Mouse (Mus musculus) limb, embryonic 14.5 days (tissue): Measurements from ENCODE around the gene Prf1. TPM values are rescaled to one million over a fixed set of nuclear protein-coding genes. Genes with fewer than 3 reads are reported as not detected.
A peak's percentile ranks its signal among the peaks of the same experiment; 100 is the strongest.

Source experiments
- ATAC-seq: fragments of 200-750 bp; cut with Nextera tagmentation; 2 replicates; pipeline ENCODE4 v1.8.0; 2017; ENCODE audit warnings: low read depth, moderate number of reproducible peaks, moderate TSS enrichment; ENCODE audit not compliant: low FRiP score
- DNase-seq: peaks from one replicate; pipeline ENCODE4 v3.0.0-alpha.2; 2015; ENCODE audit warnings: low spot score
- H3K27ac ChIP-seq: fragments of 300-500 bp; sonication (generic); replicated peaks from 2 replicates; pipeline ENCODE4 v1.5.1; 2014; ENCODE audit warnings: low read depth, mild to moderate bottlenecking, low read length, moderate library complexity, mixed read lengths
- H3K27me3 ChIP-seq: fragments of 300-500 bp; sonication (generic); 2 replicates; pipeline ENCODE4 v1.6.1; 2014; ENCODE audit warnings: low read length, mixed read lengths; ENCODE audit not compliant: control insufficient read depth, insufficient read depth
- H3K36me3 ChIP-seq: fragments of 300-500 bp; sonication (generic); 2 replicates; pipeline ENCODE4 v1.6.1; 2014; ENCODE audit warnings: mild to moderate bottlenecking, low read length, moderate library complexity, mixed read lengths; ENCODE audit not compliant: control insufficient read depth, insufficient read depth
- H3K4me1 ChIP-seq: fragments of 300-500 bp; sonication (generic); 2 replicates; pipeline ENCODE4 v1.6.1; 2014; ENCODE audit warnings: antibody characterized with exemption, low read length, mixed read lengths; ENCODE audit not compliant: control insufficient read depth, insufficient read depth
- H3K4me2 ChIP-seq: fragments of 300-500 bp; sonication (generic); replicated peaks from 2 replicates; pipeline ENCODE4 v1.6.1; 2014; ENCODE audit warnings: low read depth, mild to moderate bottlenecking, low read length, moderate library complexity; ENCODE audit not compliant: severe bottlenecking
- H3K4me3 ChIP-seq: fragments of 300-500 bp; sonication (generic); replicated peaks from 2 replicates; pipeline ENCODE4 v1.5.1; 2014; ENCODE audit warnings: low read length
- H3K9ac ChIP-seq: fragments of 300-500 bp; sonication (generic); 2 replicates; pipeline ENCODE4 v1.6.1; 2014; ENCODE audit warnings: mild to moderate bottlenecking, low read depth, low read length, moderate library complexity; ENCODE audit not compliant: severe bottlenecking
- H3K9me3 ChIP-seq: fragments of 300-500 bp; sonication (generic); 2 replicates; pipeline ENCODE4 v1.6.1; 2016; ENCODE audit warnings: low read length; ENCODE audit not compliant: control insufficient read depth
- POLR2A ChIP-seq: fragments of 200-500 bp; IDR thresholded peaks from 2 replicates; pipeline ENCODE4 v1.8.0; 2012; ENCODE audit warnings: inconsistent platforms, mild to moderate bottlenecking, moderate library complexity, borderline replicate concordance; ENCODE audit not compliant: insufficient read depth, insufficient read length; ENCODE audit errors: extremely low read depth
- WGBS: fragments of 180-500 bp; shearing (Covaris S2); extraction: QIAGEN DNeasy Blood & Tissue Kit; methylation state at CpG from one replicate; pipeline ENCODE4 v1.1.7; 2014; 5-methylcytosine and 5-hydroxymethylcytosine counted together
- polyA plus RNA-seq, 2 experiments: library from polyadenylated mRNA; depleted of rRNA in 1 of 2; stranded (reverse) in 1 of 2; unstranded in 1 of 2; fragments of >200 nt; fragmentation: Nextera tagmentation in 1 of 2; extraction: Ambion mirVana in 1 of 2; gene quantifications; 2 replicates each; pipeline versions ENCODE4 v1.2.1 to v1.2.3; 2012 to 2014

The Prf1 gene
- polyA plus RNA-seq, 2 experiments = not detected

DNA sequence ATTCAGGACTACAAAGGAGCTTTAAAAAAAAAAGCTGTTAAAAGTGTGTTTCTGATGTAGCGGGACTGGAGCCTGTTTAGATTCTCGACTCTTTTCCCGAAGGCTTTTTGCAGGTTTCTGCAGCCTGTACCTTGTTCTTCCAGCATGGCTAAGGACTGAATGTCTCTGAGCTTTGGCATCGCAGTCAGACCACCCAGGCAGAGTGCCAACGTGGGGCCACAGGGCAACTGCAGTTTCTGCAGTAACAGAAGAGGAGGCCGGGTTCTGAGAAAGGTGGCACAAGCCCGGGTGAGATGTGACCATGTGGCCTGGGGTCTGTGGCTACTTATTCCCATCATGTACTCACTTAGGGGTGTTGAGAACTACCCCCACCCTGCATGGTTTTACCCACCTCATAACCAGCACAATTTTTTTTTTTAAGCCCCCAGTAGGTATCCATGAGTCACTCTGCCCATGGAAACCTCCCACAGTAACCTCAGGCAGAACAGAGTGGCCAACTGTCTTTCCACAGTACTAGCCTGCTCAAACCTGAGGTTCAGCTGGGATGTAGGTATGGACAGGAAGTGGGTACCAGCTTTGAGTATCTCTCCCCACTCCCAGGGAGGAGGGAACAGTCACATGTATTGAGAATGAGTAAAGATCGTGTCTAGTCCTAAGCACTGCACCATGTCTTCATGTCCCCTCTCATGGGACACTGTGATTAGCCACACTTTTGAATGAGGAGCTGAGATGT, 754 bp upstream of the Prf1 start:
- no peak for TF ChIP-seq POLR2A
- no peak for DNase-seq
- Histone ChIP-seq H3K27me3 (no peaks in the 10 kb centered on the region), H3K9ac (no peak overlapping the region), H3K4me2 (no peak overlapping the region), H3K27ac (no peak overlapping the region), H3K9me3 (no peaks in the 10 kb centered on the region), H3K4me1 (no peaks in the 10 kb centered on the region), H3K36me3 (no peaks in the 10 kb centered on the region), H3K4me3 (no peak overlapping the region)
- no peak for ATAC-seq
- 77% methylated on average over 8 of the region's 8 CpGs for WGBS

DNA sequence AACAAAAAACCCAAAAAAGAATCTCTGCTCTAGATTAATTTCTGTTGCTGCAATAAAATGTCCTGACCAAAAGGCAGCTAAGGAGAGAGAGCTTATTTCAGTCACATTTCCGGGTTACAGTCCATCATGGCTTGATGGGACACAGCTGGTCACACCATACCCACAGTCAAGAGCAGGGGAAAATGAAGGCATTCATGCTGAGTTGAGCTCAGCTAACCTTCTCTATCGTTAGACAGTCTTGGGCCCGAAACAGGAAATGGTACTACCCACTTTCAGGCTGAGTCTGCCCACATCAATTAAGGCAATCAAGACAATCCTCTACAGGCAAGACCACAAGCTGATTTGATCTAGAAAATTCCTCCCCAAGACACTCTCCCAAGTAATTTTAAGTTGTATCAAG, 3.4 kb downstream of the Prf1 start:
- no peaks in the 10 kb centered on the region for H3K27me3 ChIP-seq
- DNase-seq (no peak), ATAC-seq (no peak)
- 49% methylated on average over 3 of the region's 3 CpGs for WGBS
- no peak overlapping the region for H3K9ac ChIP-seq
- no peak overlapping the region for H3K4me2 ChIP-seq
- H3K27ac ChIP-seq = no peak overlapping the region
- no peak for TF ChIP-seq POLR2A
- no peaks in the 10 kb centered on the region for H3K9me3 ChIP-seq
- H3K4me1 ChIP-seq = no peaks in the 10 kb centered on the region
- H3K4me3 ChIP-seq = no peak overlapping the region
- H3K36me3 ChIP-seq = no peaks in the 10 kb centered on the region

DNA sequence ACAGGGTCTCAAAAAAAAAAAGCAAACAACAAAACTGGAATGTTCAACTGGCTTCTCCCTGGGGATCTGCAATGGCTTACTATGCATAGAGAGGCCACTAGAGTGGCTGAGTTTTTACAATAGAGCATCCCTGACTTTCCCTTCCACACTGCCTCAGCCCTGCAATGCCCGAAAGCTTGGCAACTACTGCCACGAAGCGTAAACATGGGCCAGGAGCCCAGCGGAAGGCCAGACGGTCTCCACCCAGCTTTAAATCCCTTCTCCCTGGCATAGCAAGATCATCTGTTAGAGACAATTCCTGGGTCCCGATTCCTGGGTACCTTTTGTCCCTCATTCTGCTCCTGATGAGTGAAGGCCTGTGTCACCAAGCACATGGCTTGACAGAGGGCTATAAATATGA, 6.4 kb downstream of the Prf1 start:
- ATAC-seq = no peak
- no peak for TF ChIP-seq POLR2A

DNA sequence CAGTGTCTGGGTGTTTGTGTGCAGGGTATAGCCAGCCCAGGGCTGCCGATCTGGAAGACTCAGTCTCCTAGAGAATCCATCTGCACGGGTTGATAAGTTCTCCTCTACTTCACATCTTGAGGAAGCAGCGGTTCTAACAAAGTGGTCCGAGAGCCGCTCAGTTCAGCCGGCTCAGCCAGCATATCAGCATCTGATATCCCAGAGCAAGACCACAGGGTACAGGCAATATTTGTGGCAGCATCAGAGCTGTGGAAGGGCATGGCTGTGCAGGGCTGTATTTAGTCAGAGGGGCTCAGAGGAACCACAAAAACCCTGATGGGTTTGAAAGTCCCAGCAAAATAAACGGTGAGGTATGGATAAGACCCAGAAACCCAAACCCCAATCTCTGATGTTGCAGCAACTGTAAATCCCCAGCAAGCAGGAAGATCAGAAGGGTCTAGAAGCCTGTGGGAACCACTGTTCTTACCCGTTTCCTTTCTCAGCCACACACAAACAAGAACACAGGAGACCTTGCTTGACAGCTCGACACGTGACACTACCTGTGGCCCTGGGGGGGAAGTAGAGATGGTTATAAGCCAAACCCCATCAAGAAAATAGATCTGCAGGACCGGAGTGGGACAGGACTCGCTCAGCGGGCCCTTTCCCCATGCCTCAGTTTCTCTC, 8.4 kb downstream of the Prf1 start:
- peaks cover 6% of the 10 kb centered on the region; the same call in 1 of the 2 replicates for H3K4me1 ChIP-seq
- H3K4me3 ChIP-seq = no peak overlapping the region
- no peak overlapping the region for H3K9ac ChIP-seq
- H3K9me3 ChIP-seq = no peaks in the 10 kb centered on the region
- H3K36me3 ChIP-seq = no peaks in the 10 kb centered on the region
- H3K27me3 ChIP-seq = no peaks in the 10 kb centered on the region
- no peak for ATAC-seq
- no peak for TF ChIP-seq POLR2A
- H3K4me2 ChIP-seq = no peak overlapping the region
- H3K27ac ChIP-seq = no peak overlapping the region
- DNase-seq = no peak
- WGBS = 82% methylated on average over 13 of the region's 13 CpGs

More for the DNA sequence above, 6.4 kb downstream of the Prf1 start:
- H3K27me3 ChIP-seq = no peaks in the 10 kb centered on the region
- no peaks in the 10 kb centered on the region for H3K9me3 ChIP-seq
- H3K36me3 ChIP-seq = no peaks in the 10 kb centered on the region
- no peak for DNase-seq
- H3K27ac ChIP-seq = no peak overlapping the region
- no peak overlapping the region for H3K4me2 ChIP-seq
- 89% methylated on average over 6 of the region's 6 CpGs for WGBS
- H3K4me3 ChIP-seq = no peak overlapping the region
- peaks cover 6% of the 10 kb centered on the region; the same call in 1 of the 2 replicates for H3K4me1 ChIP-seq
- no peak overlapping the region for H3K9ac ChIP-seq

DNA sequence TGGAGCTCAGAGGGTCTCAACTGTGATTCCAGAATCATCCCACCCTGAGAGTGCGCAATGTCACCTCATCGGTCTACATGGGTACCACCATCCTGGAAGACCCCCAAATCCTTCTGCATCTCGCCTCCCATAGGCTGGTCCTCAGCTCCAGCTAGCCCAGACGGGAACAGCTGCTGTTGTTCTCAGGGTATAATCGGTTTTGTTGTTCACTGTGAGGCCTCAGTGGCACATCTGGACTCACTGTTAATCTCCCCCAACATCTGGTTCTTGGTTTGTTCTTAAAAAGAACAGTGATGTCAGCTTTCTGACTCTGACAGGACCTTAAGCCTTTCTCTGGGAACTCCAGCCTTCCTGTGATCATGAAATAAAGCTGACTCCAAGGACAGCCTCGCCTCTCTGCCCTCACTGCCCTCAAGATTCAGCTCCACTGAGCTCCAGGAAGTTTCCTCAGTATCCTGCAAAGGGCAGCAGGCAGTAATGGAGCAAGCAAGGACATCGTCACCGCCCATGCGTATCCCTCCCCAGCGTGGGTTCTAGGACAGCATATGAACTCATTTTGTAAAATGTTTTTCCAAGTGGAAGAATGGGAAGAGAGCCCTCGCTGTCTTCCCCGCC, 11.2 kb downstream of the Prf1 start:
- WGBS = 42% methylated on average over 12 of the region's 12 CpGs
- Histone ChIP-seq H3K4me2 (no peak overlapping the region), H3K4me1 (peaks cover 11% of the 10 kb centered on the region; the same call in 1 of the 2 replicates), H3K9ac (no peak overlapping the region), H3K9me3 (no peaks in the 10 kb centered on the region), H3K27me3 (no peaks in the 10 kb centered on the region), H3K27ac (peak overlapping the region; percentile 26; the same call in 1 of the 2 replicates), H3K4me3 (no peak overlapping the region), H3K36me3 (no peaks in the 10 kb centered on the region)
- DNase-seq = peak; percentile 54
- peak; percentile 75; the same call in 1 of the 2 replicates for ATAC-seq
- TF ChIP-seq POLR2A = no peak
